Mouse (Mus musculus) bone marrow macrophage, adult 2 months (primary cell): ENCODE measurements around the gene Ccm2.

Experiments used
- CTCF ChIP-seq: IDR thresholded peaks from 2 replicates; pipeline ENCODE4 v1.5.1; 2012; ENCODE audit warnings: low read depth, mild to moderate bottlenecking, low read length, moderate library complexity
- POLR2A ChIP-seq: IDR thresholded peaks from 2 replicates; pipeline ENCODE4 v1.6.1; 2012; ENCODE audit warnings: mild to moderate bottlenecking, low read depth, low read length, borderline replicate concordance

DNA sequence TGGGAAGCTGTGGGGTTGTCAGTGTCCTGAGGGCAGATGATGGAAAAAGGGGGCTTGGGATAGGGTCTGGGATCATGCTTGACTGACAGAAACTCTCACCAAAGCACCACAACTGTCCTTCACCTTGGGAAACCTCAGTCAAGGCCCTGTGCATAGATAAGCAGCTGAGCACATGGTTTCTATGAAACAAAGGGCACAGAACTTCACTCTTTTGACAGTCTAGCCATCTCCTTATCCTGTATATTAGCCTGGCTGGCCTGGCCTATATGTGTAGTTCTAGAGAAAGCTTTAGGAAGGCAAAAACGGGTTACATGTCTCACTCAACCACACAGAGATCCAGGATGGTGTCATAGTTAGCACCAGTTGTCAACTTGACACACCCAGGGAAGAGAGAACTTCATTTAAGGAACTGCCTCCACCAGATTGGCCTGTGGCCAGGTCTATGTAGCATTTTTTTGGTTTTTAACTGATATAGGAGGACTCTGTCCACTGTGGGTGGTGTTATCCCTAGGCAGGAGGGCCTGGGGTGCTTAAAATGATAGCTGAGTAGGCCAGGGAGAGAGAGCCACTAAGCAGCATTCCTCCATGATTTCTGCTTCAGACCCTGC lies 38.3 kb upstream of the Ccm2 start:
- TF ChIP-seq CTCF (no peak), POLR2A (no peak)
